Mouse (Mus musculus): ENCODE results near the gene Abcb1a. TPM values are rescaled to one million over a fixed set of nuclear protein-coding genes. Genes with fewer than 3 reads are reported as not detected.
"Not testable (repeated sequence)": the region's sequence is repeated elsewhere in the genome, so short reads cannot be mapped to it uniquely, and the experiment has no call there.

Gene Abcb1a
- polyA plus RNA-seq, 1 experiment from 2014 or later, result 0.26 TPM

- Histone ChIP-seq H3K36me3 (no peaks in the 10 kb centered on the region), H3K4me1 (replicated peaks) (no peaks in the 10 kb centered on the region), H3K27ac (no peak overlapping the region), H3K9me3 (no peaks in the 10 kb centered on the region), H3K4me3 (no peak overlapping the region), H3K27me3 (ENCODE audit: insufficient read depth, poor library complexity, severe bottlenecking) (no peaks in the 10 kb centered on the region)
- 94% methylated on average over 6 of the region's 6 CpGs for WGBS
- no peak for DNase-seq (ENCODE audit: low spot score)
These were observed 15.5 kb downstream of the Abcb1a start for GRCm38 (mm10) chr5:8675262-8675951.

DNA sequence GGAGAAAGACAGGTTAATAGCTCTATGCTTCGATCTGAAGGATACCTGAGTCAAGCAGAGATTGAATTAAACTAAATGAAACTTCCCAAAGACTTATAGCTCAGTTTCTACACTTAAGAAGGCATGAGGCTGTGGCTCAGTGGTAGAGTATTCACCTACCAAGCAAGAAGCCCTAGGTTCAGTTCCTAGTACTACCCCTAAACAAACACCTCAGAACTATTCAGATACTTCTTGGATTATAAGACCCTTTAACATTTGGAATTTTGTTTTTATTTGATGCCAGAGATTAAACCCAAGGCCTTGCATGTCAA lies 16.0 kb downstream of the Abcb1a start:
- Histone ChIP-seq H3K9me3 (no peaks in the 10 kb centered on the region), H3K4me3 (no peak overlapping the region), H3K4me1 (replicated peaks) (no peaks in the 10 kb centered on the region), H3K27me3 (ENCODE audit: insufficient read depth, poor library complexity, severe bottlenecking) (no peaks in the 10 kb centered on the region), H3K36me3 (no peaks in the 10 kb centered on the region), H3K27ac (no peak overlapping the region)
- 91% methylated on average over 1 of the region's 1 CpGs for WGBS
- no peak for DNase-seq (ENCODE audit: low spot score)

DNA sequence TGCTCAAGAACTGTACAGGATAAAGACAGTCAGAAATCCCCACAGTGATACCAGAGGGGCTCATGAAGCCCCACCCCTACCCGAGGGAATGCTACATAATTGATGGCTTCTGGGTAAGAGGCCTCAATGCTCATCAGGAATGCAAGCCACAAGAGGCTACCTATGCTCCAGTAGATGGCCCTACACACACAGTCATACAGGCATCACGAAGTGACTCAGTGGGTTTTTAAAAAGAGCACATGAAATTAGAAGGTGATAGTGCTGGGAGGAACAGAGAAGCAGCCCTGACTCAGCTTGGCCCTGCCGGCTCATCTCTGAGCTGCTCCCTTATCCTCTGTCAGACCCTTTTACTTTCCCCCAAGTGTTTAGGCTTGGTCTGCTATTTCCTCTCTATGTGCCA lies 21.3 kb downstream of the Abcb1a start:
- H3K9me3 ChIP-seq, result no peaks in the 10 kb centered on the region
- no peak overlapping the region for H3K27ac ChIP-seq
- no peaks in the 10 kb centered on the region for H3K4me1 ChIP-seq (replicated peaks)
- no peaks in the 10 kb centered on the region for H3K36me3 ChIP-seq
- WGBS, result 74% methylated on average over 3 of the region's 3 CpGs
- no peak for DNase-seq (ENCODE audit: low spot score)
- H3K4me3 ChIP-seq, result no peak overlapping the region
- no peaks in the 10 kb centered on the region for H3K27me3 ChIP-seq (ENCODE audit: insufficient read depth, poor library complexity, severe bottlenecking)

DNA sequence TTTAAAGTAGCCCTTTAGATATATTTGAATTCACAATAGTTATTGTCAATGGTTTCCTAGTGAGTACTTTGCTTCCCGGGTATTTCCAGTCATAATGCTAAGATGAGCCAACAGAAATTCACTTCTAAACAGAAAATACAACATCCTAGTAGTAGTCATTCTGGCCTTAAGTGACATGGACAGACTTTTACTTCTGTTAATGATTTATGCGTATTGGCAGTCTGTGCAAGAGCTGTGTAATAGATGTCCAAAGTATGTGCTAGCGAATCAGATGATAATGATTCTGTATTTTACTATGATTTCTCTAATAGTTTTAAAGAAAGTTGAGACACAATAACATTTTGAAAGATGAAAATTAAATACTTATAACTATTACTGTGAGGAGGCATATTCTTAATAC lies 23.8 kb downstream of the Abcb1a start:
- no peak for DNase-seq (ENCODE audit: low spot score)
- H3K36me3 ChIP-seq, result no peaks in the 10 kb centered on the region
- 94% methylated on average over 3 of the region's 3 CpGs for WGBS

GRCm38 (mm10) chr5:8686071-8686470 lies 26.2 kb downstream of the Abcb1a start:
- H3K9me3 ChIP-seq, result no peaks in the 10 kb centered on the region
- H3K27me3 ChIP-seq (ENCODE audit: insufficient read depth, poor library complexity, severe bottlenecking), result no peaks in the 10 kb centered on the region
- DNase-seq (ENCODE audit: low spot score), result no peak
- H3K36me3 ChIP-seq, result no peaks in the 10 kb centered on the region
- no peaks in the 10 kb centered on the region for H3K4me1 ChIP-seq (replicated peaks)
- H3K27ac ChIP-seq, result no peak overlapping the region
- WGBS, result 76% methylated on average over 2 of the region's 2 CpGs
- no peak overlapping the region for H3K4me3 ChIP-seq

More for the DNA sequence above, 23.8 kb downstream of the Abcb1a start:
- Histone ChIP-seq H3K9me3 (no peaks in the 10 kb centered on the region), H3K27ac (no peak overlapping the region), H3K4me3 (no peak overlapping the region), H3K4me1 (replicated peaks) (no peaks in the 10 kb centered on the region), H3K27me3 (ENCODE audit: insufficient read depth, poor library complexity, severe bottlenecking) (no peaks in the 10 kb centered on the region)

- Histone ChIP-seq H3K4me1 (replicated peaks) (no peaks in the 10 kb centered on the region), H3K36me3 (no peaks in the 10 kb centered on the region), H3K27me3 (ENCODE audit: insufficient read depth, poor library complexity, severe bottlenecking) (no peaks in the 10 kb centered on the region), H3K27ac (no peak overlapping the region), H3K9me3 (no peaks in the 10 kb centered on the region), H3K4me3 (no peak overlapping the region)
- WGBS, result 85% methylated on average over 5 of the region's 5 CpGs
- no peak for DNase-seq (ENCODE audit: low spot score)
These were observed 27.7 kb downstream of the Abcb1a start for GRCm38 (mm10) chr5:8687550-8687949.

GRCm38 (mm10) chr5:8716061-8716460 lies 56.2 kb downstream of the Abcb1a start:
- no peak overlapping the region for H3K27ac ChIP-seq
- no peak for DNase-seq (ENCODE audit: low spot score)

DNA sequence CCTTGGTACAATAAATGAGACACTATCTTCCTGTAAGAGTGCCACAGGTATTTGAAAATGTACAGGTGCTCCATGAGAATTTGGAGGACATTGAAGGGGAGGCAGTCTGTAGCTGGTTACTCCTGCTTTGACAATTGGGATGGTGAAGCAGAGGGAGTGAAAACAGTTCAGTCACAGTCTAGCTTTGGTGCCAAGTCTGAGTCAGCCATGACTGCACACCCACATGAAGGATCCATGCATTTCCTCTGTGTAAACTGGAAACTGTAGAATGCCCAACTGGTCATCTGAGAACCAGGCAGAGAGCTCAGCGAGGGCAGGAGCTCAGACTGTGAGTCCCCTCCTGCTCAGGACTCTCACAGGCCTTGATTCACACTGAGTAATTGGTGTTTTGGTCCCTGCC lies 59.7 kb downstream of the Abcb1a start:
- WGBS, result 83% methylated on average over 1 of the region's 1 CpGs
- H3K4me1 ChIP-seq (replicated peaks), result no peaks in the 10 kb centered on the region
- no peak for DNase-seq (ENCODE audit: low spot score)

More at GRCm38 (mm10) chr5:8716061-8716460, 56.2 kb downstream of the Abcb1a start:
- Histone ChIP-seq H3K36me3 (no peaks in the 10 kb centered on the region), H3K4me1 (replicated peaks) (no peaks in the 10 kb centered on the region), H3K9me3 (no peaks in the 10 kb centered on the region), H3K4me3 (no peak overlapping the region), H3K27me3 (ENCODE audit: insufficient read depth, poor library complexity, severe bottlenecking) (no peaks in the 10 kb centered on the region)

GRCm38 (mm10) chr5:8722224-8722623 lies 62.3 kb downstream of the Abcb1a start:
- Histone ChIP-seq H3K27ac (no peak overlapping the region), H3K27me3 (ENCODE audit: insufficient read depth, poor library complexity, severe bottlenecking) (no peaks in the 10 kb centered on the region), H3K9me3 (no peaks in the 10 kb centered on the region), H3K36me3 (no peaks in the 10 kb centered on the region), H3K4me1 (replicated peaks) (no peaks in the 10 kb centered on the region), H3K4me3 (no peak overlapping the region)
- no peak for DNase-seq (ENCODE audit: low spot score)
- WGBS, result 36% methylated on average over 1 of the region's 1 CpGs

More for the DNA sequence above, 59.7 kb downstream of the Abcb1a start:
- no peaks in the 10 kb centered on the region for H3K27me3 ChIP-seq (ENCODE audit: insufficient read depth, poor library complexity, severe bottlenecking)
- no peak overlapping the region for H3K4me3 ChIP-seq
- no peaks in the 10 kb centered on the region for H3K36me3 ChIP-seq
- no peak overlapping the region for H3K27ac ChIP-seq
- H3K9me3 ChIP-seq, result no peaks in the 10 kb centered on the region

DNA sequence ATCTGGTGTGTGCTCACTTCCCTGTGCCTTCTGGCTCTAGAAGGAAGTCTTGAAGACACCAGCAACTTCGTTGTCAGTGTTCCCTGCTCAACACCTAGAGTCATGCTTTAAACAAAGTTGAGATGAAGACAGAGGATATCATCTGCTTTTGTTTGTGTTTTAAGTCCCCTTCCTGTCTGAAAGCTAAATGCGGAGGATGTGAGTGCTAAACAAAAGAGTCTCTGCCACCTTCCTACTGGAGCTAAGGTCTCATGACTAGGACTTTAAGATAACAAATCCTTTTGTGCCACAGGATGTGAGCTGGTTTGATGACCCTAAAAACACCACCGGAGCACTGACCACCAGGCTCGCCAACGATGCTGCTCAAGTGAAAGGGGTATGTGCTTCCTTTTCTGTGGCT lies 63.0 kb downstream of the Abcb1a start:
- no peak overlapping the region for H3K4me3 ChIP-seq
- no peaks in the 10 kb centered on the region for H3K27me3 ChIP-seq (ENCODE audit: insufficient read depth, poor library complexity, severe bottlenecking)
- H3K9me3 ChIP-seq, result no peaks in the 10 kb centered on the region
- H3K4me1 ChIP-seq (replicated peaks), result no peaks in the 10 kb centered on the region
- DNase-seq (ENCODE audit: low spot score), result no peak
- 92% methylated on average over 5 of the region's 5 CpGs for WGBS
- no peak overlapping the region for H3K27ac ChIP-seq
- H3K36me3 ChIP-seq, result no peaks in the 10 kb centered on the region

- Histone ChIP-seq H3K36me3 (no peaks in the 10 kb centered on the region), H3K27me3 (ENCODE audit: insufficient read depth, poor library complexity, severe bottlenecking) (no peaks in the 10 kb centered on the region), H3K4me1 (replicated peaks) (no peaks in the 10 kb centered on the region), H3K9me3 (no peaks in the 10 kb centered on the region), H3K27ac (no peak overlapping the region), H3K4me3 (no peak overlapping the region)
- 56% methylated on average over 4 of the region's 4 CpGs for WGBS
- DNase-seq (ENCODE audit: low spot score), result no peak
These were observed 67.9 kb downstream of the Abcb1a start for GRCm38 (mm10) chr5:8727760-8728159.

GRCm38 (mm10) chr5:8732639-8733038 lies 72.8 kb downstream of the Abcb1a start:
- Histone ChIP-seq H3K4me1 (replicated peaks) (no peaks in the 10 kb centered on the region), H3K27me3 (ENCODE audit: insufficient read depth, poor library complexity, severe bottlenecking) (no peaks in the 10 kb centered on the region), H3K27ac (no peak overlapping the region), H3K9me3 (no peaks in the 10 kb centered on the region), H3K36me3 (no peaks in the 10 kb centered on the region), H3K4me3 (no peak overlapping the region)
- DNase-seq (ENCODE audit: low spot score), result no peak

DNA sequence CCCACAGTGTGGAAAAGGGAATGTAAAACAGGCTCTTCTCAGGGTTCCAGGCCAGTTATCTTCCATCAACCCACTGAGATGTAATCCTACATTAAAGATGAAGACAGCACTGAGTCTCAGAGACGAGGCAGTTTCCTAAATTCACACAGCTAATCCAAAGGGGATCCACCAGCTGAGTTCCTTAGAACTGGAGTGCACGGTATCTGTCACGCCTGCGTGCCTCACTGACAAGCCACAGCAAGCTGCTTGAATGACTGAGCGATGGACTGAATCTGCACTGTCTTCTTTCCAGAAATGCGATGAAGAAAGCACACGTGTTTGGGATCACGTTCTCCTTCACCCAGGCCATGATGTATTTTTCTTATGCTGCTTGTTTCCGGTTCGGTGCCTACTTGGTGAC lies 73.4 kb downstream of the Abcb1a start:
- H3K4me3 ChIP-seq; H3K9me3 ChIP-seq; H3K27ac ChIP-seq; DNase-seq (ENCODE audit: low spot score); H3K4me1 ChIP-seq (replicated peaks); H3K27me3 ChIP-seq (ENCODE audit: insufficient read depth, poor library complexity, severe bottlenecking); H3K36me3 ChIP-seq: not testable (repeated sequence)
- 68% methylated on average over 10 of the region's 10 CpGs for WGBS

- 84% methylated on average over 4 of the region's 4 CpGs for WGBS
- H3K27ac ChIP-seq, result no peak overlapping the region
- no peaks in the 10 kb centered on the region for H3K36me3 ChIP-seq
- DNase-seq (ENCODE audit: low spot score), result no peak
- H3K27me3 ChIP-seq (ENCODE audit: insufficient read depth, poor library complexity, severe bottlenecking), result no peaks in the 10 kb centered on the region
- H3K4me1 ChIP-seq (replicated peaks), result no peaks in the 10 kb centered on the region
- no peaks in the 10 kb centered on the region for H3K9me3 ChIP-seq
- no peak overlapping the region for H3K4me3 ChIP-seq
These were observed 76.5 kb downstream of the Abcb1a start for GRCm38 (mm10) chr5:8736389-8736788.

Measured in hindbrain, embryonic 10.5 days (tissue).